Mouse (Mus musculus) macrophage (primary cell): ENCODE data around the gene Fam189a1. TPM values are rescaled to one million over a fixed set of nuclear protein-coding genes. Genes with fewer than 3 reads are reported as not detected.

Source experiments
- H3K27ac ChIP-seq: fragments of 350-480 bp; formaldehyde crosslinking; 2 replicates; pipeline ENCODE4 v1.9.0; 2021
- H3K36me3 ChIP-seq: fragments of 350-480 bp; formaldehyde crosslinking; 2 replicates; pipeline ENCODE4 v1.9.0; 2021; ENCODE audit errors: inconsistent target
- H3K4me3 ChIP-seq: fragments of 350-480 bp; formaldehyde crosslinking; 2 replicates; pipeline ENCODE4 v1.9.0; 2021; ENCODE audit errors: inconsistent target
- H3K79me2 ChIP-seq: fragments of 350-480 bp; formaldehyde crosslinking; 2 replicates; pipeline ENCODE4 v1.9.0; 2021; ENCODE audit errors: inconsistent target
- WGBS: methylation state at CpG from one replicate; pipeline ENCODE4 v1.1.7; 2026; ENCODE audit warnings: inconsistent platforms; ENCODE audit not compliant: missing documents; 5-methylcytosine and 5-hydroxymethylcytosine counted together
- polyA plus RNA-seq: library from polyadenylated mRNA; stranded (reverse); fragments of 250-400 nt; gene quantifications from 3 replicates; pipeline ENCODE4 v1.2.4, GENCODE M21; 2018; ENCODE audit warnings: inconsistent platforms

The Fam189a1 gene
- polyA plus RNA-seq, 1 experiment from 2014 or later = not detected

GRCm38 (mm10) chr7:64776708-64777489 lies 379.5 kb downstream of the Fam189a1 start:
- no peaks in the 10 kb centered on the region for H3K36me3 ChIP-seq
- H3K4me3 ChIP-seq = no peak overlapping the region
- WGBS = 83% methylated on average over 13 of the region's 13 CpGs
- H3K27ac ChIP-seq = no peak overlapping the region
- H3K79me2 ChIP-seq = no peaks in the 10 kb centered on the region

DNA sequence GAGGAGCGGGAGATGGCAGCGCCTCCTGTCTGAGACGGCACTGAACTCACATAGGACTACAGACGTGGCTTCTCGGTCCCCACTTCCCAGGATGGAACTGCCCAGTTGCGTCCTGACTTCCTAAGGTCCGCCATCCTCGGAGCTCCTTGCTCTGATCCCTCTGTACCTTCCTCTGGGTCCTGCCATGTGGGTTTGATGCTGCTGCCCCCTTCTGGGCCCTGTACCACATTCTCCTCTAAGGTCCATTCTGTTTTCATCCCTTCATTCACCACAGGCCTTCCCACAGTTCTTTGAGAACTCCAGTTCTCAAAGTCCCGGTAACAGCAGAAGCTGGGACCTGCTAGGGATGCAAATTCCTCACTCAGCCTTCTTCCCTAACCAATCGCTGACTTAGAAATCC lies 382.9 kb downstream of the Fam189a1 start:
- Histone ChIP-seq H3K27ac (no peak overlapping the region), H3K79me2 (no peaks in the 10 kb centered on the region), H3K36me3 (no peaks in the 10 kb centered on the region), H3K4me3 (no peak overlapping the region)
- WGBS = 55% methylated on average over 10 of the region's 10 CpGs

DNA sequence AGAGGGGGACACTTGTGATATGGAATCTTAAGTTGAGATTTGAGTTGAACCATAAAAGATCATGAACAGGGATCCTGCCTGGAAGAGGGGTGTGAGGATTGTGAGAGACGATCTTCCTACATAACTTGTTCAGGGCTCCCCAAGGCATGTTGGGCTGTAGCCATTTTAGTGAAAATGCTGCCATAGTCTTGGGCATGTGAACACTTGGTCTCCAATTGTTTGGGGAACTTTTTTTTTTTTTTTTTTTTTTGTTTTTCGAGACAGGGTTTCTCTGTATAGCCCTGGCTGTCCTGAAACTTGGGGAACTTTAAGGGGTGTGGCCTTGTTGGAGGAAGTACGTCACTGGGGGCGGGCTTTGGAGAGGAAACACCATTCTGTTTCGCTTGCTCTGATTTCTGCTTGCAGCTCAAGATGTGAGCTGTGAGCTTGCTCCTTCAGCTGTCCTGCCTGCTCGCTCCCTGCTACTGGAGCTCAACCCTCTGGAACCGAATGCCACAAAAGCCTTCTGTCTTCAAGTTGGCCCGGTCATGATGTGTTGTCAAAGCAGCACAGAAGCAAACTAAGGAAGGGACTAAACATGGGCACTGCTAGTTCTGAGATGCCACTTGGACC lies 385.5 kb downstream of the Fam189a1 start:
- Histone ChIP-seq H3K79me2 (no peaks in the 10 kb centered on the region), H3K4me3 (no peak overlapping the region), H3K36me3 (no peaks in the 10 kb centered on the region), H3K27ac (no peak overlapping the region)
- WGBS = 94% methylated on average over 7 of the region's 8 CpGs

DNA sequence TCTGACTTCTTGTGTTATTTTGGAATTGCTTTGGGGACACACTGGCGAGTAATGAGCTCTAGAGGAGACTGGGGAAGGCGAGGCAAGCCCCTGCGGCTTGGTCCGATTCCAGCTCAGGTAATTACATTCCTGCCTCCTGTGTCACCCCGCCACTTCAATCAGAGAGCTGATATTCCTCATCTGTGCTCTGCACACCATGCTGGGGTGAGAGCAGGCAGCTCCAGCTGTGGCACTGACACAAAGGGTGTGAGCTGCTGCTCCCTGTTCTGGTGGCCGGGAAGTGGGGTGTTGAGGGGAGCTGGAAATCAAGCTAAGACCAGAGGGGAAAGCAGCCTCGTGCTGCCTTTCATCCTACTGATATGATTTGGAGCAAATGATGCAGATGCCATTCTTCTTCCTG lies 386.6 kb downstream of the Fam189a1 start:
- WGBS = 78% methylated on average over 6 of the region's 7 CpGs

DNA sequence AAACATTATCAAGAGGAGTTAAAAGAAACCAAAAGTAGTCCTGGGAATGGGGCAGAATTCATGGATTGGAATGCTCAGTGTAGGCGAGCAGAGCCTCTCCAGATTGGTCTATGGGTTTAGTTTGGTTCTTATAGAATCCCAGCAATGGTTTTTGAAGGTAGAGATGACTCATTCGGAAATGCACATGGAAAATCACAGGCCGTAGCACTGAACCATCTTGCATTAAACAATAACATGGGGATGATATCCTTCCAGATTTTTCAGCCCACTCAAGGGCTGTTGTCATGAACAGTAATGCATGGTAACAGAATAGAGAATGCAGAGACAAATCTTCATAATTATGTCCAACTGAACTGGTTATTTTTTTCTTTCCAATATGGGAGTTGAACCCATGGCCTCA lies 390.8 kb downstream of the Fam189a1 start:
- Histone ChIP-seq H3K79me2 (no peaks in the 10 kb centered on the region), H3K36me3 (no peaks in the 10 kb centered on the region), H3K4me3 (no peak overlapping the region), H3K27ac (no peak overlapping the region)
- 83% methylated on average over 3 of the region's 3 CpGs for WGBS

More for the DNA sequence above, 386.6 kb downstream of the Fam189a1 start:
- Histone ChIP-seq H3K27ac (no peak overlapping the region), H3K79me2 (no peaks in the 10 kb centered on the region), H3K36me3 (no peaks in the 10 kb centered on the region), H3K4me3 (no peak overlapping the region)

- WGBS = 88% methylated on average over 7 of the region's 7 CpGs
- Histone ChIP-seq H3K36me3 (no peaks in the 10 kb centered on the region), H3K79me2 (no peaks in the 10 kb centered on the region), H3K27ac (no peak overlapping the region), H3K4me3 (no peak overlapping the region)
These were observed 401.2 kb downstream of the Fam189a1 start for GRCm38 (mm10) chr7:64755141-64755540.

- no peak overlapping the region for H3K27ac ChIP-seq
- H3K4me3 ChIP-seq = no peak overlapping the region
- 78% methylated on average over 7 of the region's 7 CpGs for WGBS
- no peaks in the 10 kb centered on the region for H3K79me2 ChIP-seq
- H3K36me3 ChIP-seq = no peaks in the 10 kb centered on the region
These were observed 402.2 kb downstream of the Fam189a1 start for GRCm38 (mm10) chr7:64754161-64754560.

DNA sequence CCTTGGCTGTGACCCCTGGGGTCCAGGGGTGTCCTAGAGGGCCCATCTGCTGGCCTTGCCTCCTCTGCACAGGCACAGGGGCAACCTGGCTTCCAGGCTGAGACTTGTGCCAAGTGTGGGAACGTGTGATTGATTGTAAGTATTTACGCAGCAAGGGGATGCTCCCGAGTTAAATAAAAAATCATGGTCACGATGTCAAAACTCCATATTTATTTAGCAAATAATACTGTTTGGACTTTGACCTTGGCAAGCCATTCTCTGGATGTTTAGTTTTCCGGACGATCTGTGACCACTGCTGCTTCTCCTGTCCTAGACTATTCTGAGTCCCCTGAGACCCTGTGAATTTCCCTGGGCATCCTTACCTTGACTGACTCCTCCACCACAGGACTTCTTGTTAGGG lies 402.7 kb downstream of the Fam189a1 start:
- Histone ChIP-seq H3K27ac (no peak overlapping the region), H3K79me2 (no peaks in the 10 kb centered on the region), H3K4me3 (no peak overlapping the region), H3K36me3 (no peaks in the 10 kb centered on the region)
- 82% methylated on average over 6 of the region's 6 CpGs for WGBS

- Histone ChIP-seq H3K36me3 (no peaks in the 10 kb centered on the region), H3K79me2 (no peaks in the 10 kb centered on the region), H3K27ac (no peak overlapping the region), H3K4me3 (no peak overlapping the region)
- WGBS = 88% methylated on average over 7 of the region's 7 CpGs
These were observed 404.2 kb downstream of the Fam189a1 start for GRCm38 (mm10) chr7:64752133-64752532.

GRCm38 (mm10) chr7:64751465-64751864 lies 404.9 kb downstream of the Fam189a1 start:
- Histone ChIP-seq H3K27ac (no peak overlapping the region), H3K4me3 (no peak overlapping the region), H3K79me2 (no peaks in the 10 kb centered on the region), H3K36me3 (no peaks in the 10 kb centered on the region)
- WGBS = 42% methylated on average over 5 of the region's 5 CpGs

DNA sequence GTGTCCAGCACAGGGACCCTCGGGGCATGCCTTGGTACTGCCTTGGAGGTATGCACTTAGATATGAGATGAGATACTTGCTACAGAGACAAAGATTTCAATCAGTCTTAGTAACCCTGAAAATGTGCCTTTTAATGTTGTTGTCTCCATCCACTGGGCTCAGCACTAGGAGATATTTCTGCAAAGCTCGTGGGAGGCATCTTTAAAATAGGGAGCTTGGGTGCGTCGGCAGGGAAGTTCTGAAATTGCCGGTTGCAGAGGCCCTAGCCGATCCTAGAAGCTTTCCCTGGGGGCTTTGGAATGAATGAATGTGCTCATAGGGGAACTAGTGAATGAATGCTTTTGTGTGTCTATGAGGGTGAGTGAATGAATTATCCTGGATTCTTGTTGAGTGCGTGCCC lies 412.8 kb downstream of the Fam189a1 start:
- Histone ChIP-seq H3K4me3 (no peak overlapping the region), H3K36me3 (no peaks in the 10 kb centered on the region), H3K27ac (no peak overlapping the region), H3K79me2 (no peaks in the 10 kb centered on the region)
- 92% methylated on average over 7 of the region's 7 CpGs for WGBS

DNA sequence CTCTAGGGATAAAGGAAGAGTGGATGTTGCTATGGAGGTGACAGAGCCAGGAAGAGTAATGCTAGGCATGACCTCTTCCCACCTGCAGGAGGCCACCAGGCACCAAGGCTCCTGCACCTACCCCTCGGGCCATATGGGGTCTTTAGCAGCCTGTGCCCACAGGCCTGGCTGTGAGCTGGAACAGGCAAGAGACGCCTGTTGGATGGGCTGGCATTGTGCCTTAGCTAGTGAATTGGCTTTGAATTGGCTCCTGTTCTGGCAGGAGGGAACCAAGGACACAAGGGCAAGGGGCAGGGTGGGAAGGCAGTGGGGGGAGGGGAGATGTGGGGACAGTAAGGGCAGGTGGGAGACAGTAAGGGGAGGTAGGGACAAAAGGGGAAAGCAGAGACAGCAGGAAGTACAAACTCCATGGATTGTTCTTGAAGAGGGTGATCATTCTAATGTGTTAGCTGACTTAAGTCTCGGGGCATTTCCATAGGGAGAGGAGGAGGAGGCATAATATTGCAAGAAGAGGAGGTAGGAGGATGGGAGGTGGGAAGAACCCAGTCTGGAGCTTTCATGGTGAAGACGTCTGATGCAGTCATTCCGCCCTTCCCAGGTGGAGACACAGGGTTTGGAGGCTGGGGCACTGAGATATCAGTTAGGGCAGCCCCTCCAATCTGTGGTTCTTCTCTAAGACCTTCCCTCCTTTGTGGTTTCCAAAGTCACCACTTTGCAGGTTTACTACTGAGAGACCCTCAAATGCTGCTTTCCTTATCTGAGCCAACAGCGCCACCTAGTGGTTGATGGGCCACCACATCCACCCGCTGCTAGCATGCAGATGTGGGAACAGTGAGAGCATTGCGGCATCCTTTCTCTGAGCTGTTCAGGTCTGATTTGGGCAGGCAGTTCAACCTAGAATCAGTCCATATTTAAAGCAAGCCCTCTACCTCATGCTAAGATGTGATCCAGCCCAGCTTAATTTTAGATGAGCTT lies 414.8 kb downstream of the Fam189a1 start:
- 37% methylated on average over 8 of the region's 8 CpGs for WGBS
- Histone ChIP-seq H3K4me3 (no peak overlapping the region), H3K36me3 (no peaks in the 10 kb centered on the region), H3K27ac (no peak overlapping the region), H3K79me2 (no peaks in the 10 kb centered on the region)

DNA sequence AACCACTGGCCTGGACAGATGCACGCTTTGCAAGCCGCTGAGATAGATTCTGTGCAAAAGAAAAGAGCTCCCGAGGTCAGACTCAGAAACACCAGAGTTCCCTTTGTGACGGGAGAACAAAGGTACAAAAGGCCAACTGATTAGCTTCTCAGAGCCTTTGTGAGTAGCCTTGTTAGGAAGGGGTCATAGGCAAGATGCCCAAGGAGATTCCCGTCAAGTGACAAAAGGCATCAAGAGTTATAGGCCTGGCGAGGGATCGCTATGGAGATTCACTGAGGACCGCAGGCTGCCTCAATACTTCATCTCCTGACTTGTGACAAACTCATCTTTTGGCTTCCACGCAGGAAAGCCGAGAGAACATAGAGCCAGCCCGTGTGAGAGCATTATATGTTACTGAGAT lies 417.2 kb downstream of the Fam189a1 start:
- H3K4me3 ChIP-seq = no peak overlapping the region
- no peak overlapping the region for H3K27ac ChIP-seq
- H3K79me2 ChIP-seq = no peaks in the 10 kb centered on the region
- no peaks in the 10 kb centered on the region for H3K36me3 ChIP-seq
- 84% methylated on average over 9 of the region's 11 CpGs for WGBS

- H3K4me3 ChIP-seq = no peak overlapping the region
- H3K36me3 ChIP-seq = no peaks in the 10 kb centered on the region
- WGBS = 48% methylated on average over 7 of the region's 7 CpGs
- H3K27ac ChIP-seq = no peak overlapping the region
- no peaks in the 10 kb centered on the region for H3K79me2 ChIP-seq
These were observed 426.6 kb downstream of the Fam189a1 start for GRCm38 (mm10) chr7:64729785-64730184.

DNA sequence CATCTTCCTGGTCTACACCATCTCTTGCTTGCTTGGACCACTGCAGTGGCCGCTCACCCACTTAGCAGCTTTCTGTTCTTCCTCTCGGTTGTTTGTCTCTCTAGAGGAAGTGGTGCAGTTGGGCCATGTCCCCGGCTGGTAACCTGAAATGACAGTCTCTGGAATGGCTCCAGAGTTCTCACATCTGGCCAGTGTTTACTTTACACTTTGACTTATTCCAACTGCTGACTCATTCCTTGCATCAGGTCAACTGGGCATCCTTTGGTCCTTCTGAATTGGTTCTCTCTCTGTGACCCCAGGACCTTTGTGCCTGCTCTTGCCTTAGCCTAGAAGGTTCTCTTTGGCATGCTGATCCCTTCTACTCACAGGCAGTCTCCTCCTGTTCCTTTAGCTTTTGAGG lies 427.6 kb downstream of the Fam189a1 start:
- 11% methylated on average over 3 of the region's 3 CpGs for WGBS
- Histone ChIP-seq H3K79me2 (no peaks in the 10 kb centered on the region), H3K36me3 (no peaks in the 10 kb centered on the region), H3K27ac (no peak overlapping the region), H3K4me3 (no peak overlapping the region)
